Mouse (Mus musculus): ENCODE measurements around the gene Rybp. TPM values are rescaled to one million over a fixed set of nuclear protein-coding genes. Genes with fewer than 3 reads are reported as not detected.
A peak's percentile ranks its signal among the peaks of the same experiment; 100 is the strongest.

Rybp gene
- polyA plus RNA-seq, 1 experiment from 2014 or later = 10.0 TPM

GRCm38 (mm10) chr6:100202091-100202490, 85.2 kb downstream of the Rybp start:
- WGBS (ENCODE audit: insufficient replicate concordance) = 68% methylated on average over 1 of the region's 1 CpGs
- ATAC-seq = no peak
- H3K4me2 ChIP-seq = no peak overlapping the region

GRCm38 (mm10) chr6:100197102-100197501, 90.2 kb downstream of the Rybp start:
- H3K4me1 ChIP-seq = peaks cover 19% of the 10 kb centered on the region
- H3K36me3 ChIP-seq = no peaks in the 10 kb centered on the region
- no peak overlapping the region for H3K4me3 ChIP-seq
- WGBS (ENCODE audit: insufficient replicate concordance) = 67% methylated on average over 5 of the region's 5 CpGs
- H3K9me3 ChIP-seq (replicated peaks) = no peaks in the 10 kb centered on the region
- H3K9ac ChIP-seq = no peak overlapping the region
- H3K4me2 ChIP-seq = no peak overlapping the region
- no peak for ATAC-seq
- H3K27ac ChIP-seq = no peak overlapping the region
- H3K27me3 ChIP-seq (replicated peaks) = 0 out of 2 replicates have a peak, but pooled peaks cover 9% of the 10 kb centered on the region

More at GRCm38 (mm10) chr6:100202091-100202490, 85.2 kb downstream of the Rybp start:
- no peak overlapping the region for H3K27ac ChIP-seq
- H3K9ac ChIP-seq = no peak overlapping the region
- peaks cover 10% of the 10 kb centered on the region for H3K4me1 ChIP-seq
- H3K9me3 ChIP-seq (replicated peaks) = no peaks in the 10 kb centered on the region
- H3K36me3 ChIP-seq = no peaks in the 10 kb centered on the region
- H3K4me3 ChIP-seq = no peak overlapping the region
- peaks cover 38% of the 10 kb centered on the region for H3K27me3 ChIP-seq (replicated peaks)

- Histone ChIP-seq H3K9ac (no peak overlapping the region), H3K27ac (no peak overlapping the region)
These were observed 91.3 kb downstream of the Rybp start for GRCm38 (mm10) chr6:100195870-100196409.

GRCm38 (mm10) chr6:100195091-100195490, 92.2 kb downstream of the Rybp start:
- Histone ChIP-seq H3K27me3 (replicated peaks) (peaks cover 15% of the 10 kb centered on the region; the same call in 1 of the 2 replicates), H3K36me3 (no peaks in the 10 kb centered on the region), H3K4me3 (no peak overlapping the region), H3K9ac (no peak overlapping the region), H3K9me3 (replicated peaks) (no peaks in the 10 kb centered on the region), H3K27ac (no peak overlapping the region), H3K4me2 (no peak overlapping the region), H3K4me1 (peaks cover 27% of the 10 kb centered on the region)
- 52% methylated on average over 5 of the region's 5 CpGs for WGBS (ENCODE audit: insufficient replicate concordance)
- no peak for ATAC-seq

More at GRCm38 (mm10) chr6:100195870-100196409, 91.3 kb downstream of the Rybp start:
- Histone ChIP-seq H3K36me3 (no peaks in the 10 kb centered on the region), H3K9me3 (replicated peaks) (no peaks in the 10 kb centered on the region), H3K4me3 (no peak overlapping the region), H3K4me1 (peaks cover 20% of the 10 kb centered on the region), H3K27me3 (replicated peaks) (0 out of 2 replicates have a peak, but pooled peaks cover 10% of the 10 kb centered on the region), H3K4me2 (no peak overlapping the region)
- peak; percentile 52 for ATAC-seq
- 21% methylated on average over 7 of the region's 7 CpGs for WGBS (ENCODE audit: insufficient replicate concordance)

GRCm38 (mm10) chr6:100193760-100194159, 93.5 kb downstream of the Rybp start:
- WGBS (ENCODE audit: insufficient replicate concordance) = 67% methylated on average over 7 of the region's 7 CpGs
- Histone ChIP-seq H3K9ac (no peak overlapping the region), H3K27me3 (replicated peaks) (peaks cover 15% of the 10 kb centered on the region; the same call in 1 of the 2 replicates), H3K36me3 (no peaks in the 10 kb centered on the region), H3K9me3 (replicated peaks) (no peaks in the 10 kb centered on the region), H3K4me1 (peaks cover 40% of the 10 kb centered on the region), H3K4me2 (no peak overlapping the region), H3K4me3 (no peak overlapping the region), H3K27ac (no peak overlapping the region)
- ATAC-seq = no peak

GRCm38 (mm10) chr6:100192691-100193229, 94.5 kb downstream of the Rybp start:
- peaks cover 15% of the 10 kb centered on the region; the same call in 1 of the 2 replicates for H3K27me3 ChIP-seq (replicated peaks)
- WGBS (ENCODE audit: insufficient replicate concordance) = 42% methylated on average over 4 of the region's 4 CpGs
- ATAC-seq = no peak
- H3K36me3 ChIP-seq = no peaks in the 10 kb centered on the region
- H3K4me3 ChIP-seq = no peak overlapping the region
- H3K27ac ChIP-seq = no peak overlapping the region
- H3K4me1 ChIP-seq = peaks cover 50% of the 10 kb centered on the region
- no peak overlapping the region for H3K4me2 ChIP-seq
- H3K9ac ChIP-seq = no peak overlapping the region
- no peaks in the 10 kb centered on the region for H3K9me3 ChIP-seq (replicated peaks)

- 61% methylated on average over 15 of the region's 15 CpGs for WGBS (ENCODE audit: insufficient replicate concordance)
- H3K9ac ChIP-seq = no peak overlapping the region
- no peak for ATAC-seq
These were observed 96.3 kb downstream of the Rybp start for GRCm38 (mm10) chr6:100190803-100191559.

GRCm38 (mm10) chr6:100190310-100190709, 97.0 kb downstream of the Rybp start:
- 71% methylated on average over 10 of the region's 10 CpGs for WGBS (ENCODE audit: insufficient replicate concordance)
- ATAC-seq = no peak
- H3K27ac ChIP-seq = no peak overlapping the region
- no peaks in the 10 kb centered on the region for H3K9me3 ChIP-seq (replicated peaks)
- no peaks in the 10 kb centered on the region for H3K36me3 ChIP-seq
- H3K9ac ChIP-seq = no peak overlapping the region
- H3K4me1 ChIP-seq = peaks cover 47% of the 10 kb centered on the region
- peaks cover 26% of the 10 kb centered on the region; the same call in 1 of the 2 replicates for H3K27me3 ChIP-seq (replicated peaks)
- no peak overlapping the region for H3K4me2 ChIP-seq
- H3K4me3 ChIP-seq = no peak overlapping the region

More at GRCm38 (mm10) chr6:100190803-100191559, 96.3 kb downstream of the Rybp start:
- H3K9me3 ChIP-seq (replicated peaks) = no peaks in the 10 kb centered on the region
- H3K4me1 ChIP-seq = peaks cover 49% of the 10 kb centered on the region
- H3K27ac ChIP-seq = no peak overlapping the region
- H3K4me2 ChIP-seq = no peak overlapping the region
- H3K27me3 ChIP-seq (replicated peaks) = peaks cover 26% of the 10 kb centered on the region; the same call in 1 of the 2 replicates
- no peaks in the 10 kb centered on the region for H3K36me3 ChIP-seq
- H3K4me3 ChIP-seq = no peak overlapping the region

- Histone ChIP-seq H3K4me3 (no peak overlapping the region), H3K9me3 (replicated peaks) (no peaks in the 10 kb centered on the region), H3K9ac (no peak overlapping the region), H3K27me3 (replicated peaks) (peaks cover 26% of the 10 kb centered on the region; the same call in 1 of the 2 replicates), H3K27ac (no peak overlapping the region), H3K4me2 (no peak overlapping the region), H3K4me1 (peaks cover 40% of the 10 kb centered on the region), H3K36me3 (no peaks in the 10 kb centered on the region)
- ATAC-seq = peak; percentile 83
- WGBS (ENCODE audit: insufficient replicate concordance) = 19% methylated on average over 7 of the region's 7 CpGs
These were observed 98.2 kb downstream of the Rybp start for GRCm38 (mm10) chr6:100188883-100189743.

GRCm38 (mm10) chr6:100187821-100188220, 99.5 kb downstream of the Rybp start:
- no peak overlapping the region for H3K9ac ChIP-seq
- no peak overlapping the region for H3K27ac ChIP-seq
- no peaks in the 10 kb centered on the region for H3K36me3 ChIP-seq
- H3K4me1 ChIP-seq = peaks cover 40% of the 10 kb centered on the region
- peak overlapping the region; percentile 21; the same call in 1 of the 2 replicates for H3K4me2 ChIP-seq
- no peaks in the 10 kb centered on the region for H3K9me3 ChIP-seq (replicated peaks)
- ATAC-seq = no peak
- no peak overlapping the region for H3K4me3 ChIP-seq
- WGBS (ENCODE audit: insufficient replicate concordance) = 27% methylated on average over 6 of the region's 6 CpGs
- H3K27me3 ChIP-seq (replicated peaks) = peaks cover 31% of the 10 kb centered on the region; the same call in 1 of the 2 replicates

- WGBS (ENCODE audit: insufficient replicate concordance) = 71% methylated on average over 11 of the region's 11 CpGs
- H3K9ac ChIP-seq = no peak overlapping the region
- H3K4me2 ChIP-seq = no peak overlapping the region
- no peaks in the 10 kb centered on the region for H3K36me3 ChIP-seq
- H3K27me3 ChIP-seq (replicated peaks) = peaks cover 40% of the 10 kb centered on the region; the same call in 1 of the 2 replicates
- ATAC-seq = no peak
- no peaks in the 10 kb centered on the region for H3K9me3 ChIP-seq (replicated peaks)
- no peak overlapping the region for H3K27ac ChIP-seq
- peaks cover 40% of the 10 kb centered on the region for H3K4me1 ChIP-seq
- no peak overlapping the region for H3K4me3 ChIP-seq
These were observed 100.5 kb downstream of the Rybp start for GRCm38 (mm10) chr6:100186789-100187188.
